Mouse (Mus musculus) neural tube, embryonic 12.5 days (tissue): ENCODE measurements at regions not wholly inside any gene's neighbourhood (a gene's known extent, or its start where the extent isn't known, plus 50 kb on each side); places are given as distances from the start of the nearest gene placed in this dataset.
A peak's percentile ranks its signal among the peaks of the same experiment; 100 is the strongest.

Experiments
- ATAC-seq: fragments of 200-750 bp; cut with Nextera tagmentation; 2 replicates; pipeline ENCODE4 v1.8.0; 2017; ENCODE audit warnings: low read depth, mild to moderate bottlenecking, moderate TSS enrichment, moderate library complexity; ENCODE audit not compliant: low FRiP score
- H3K27ac ChIP-seq: fragments of 300-500 bp; sonication (generic); 2 replicates; pipeline ENCODE4 v1.5.1; 2016
- H3K27me3 ChIP-seq: fragments of 300-500 bp; sonication (generic); replicated peaks from 2 replicates; pipeline ENCODE4 v1.6.1; 2016; ENCODE audit warnings: mild to moderate bottlenecking
- H3K36me3 ChIP-seq: fragments of 300-500 bp; sonication (generic); 2 replicates; pipeline ENCODE4 v1.6.1; 2016; ENCODE audit warnings: mild to moderate bottlenecking
- H3K4me1 ChIP-seq: fragments of 300-500 bp; sonication (generic); 2 replicates; pipeline ENCODE4 v1.6.1; 2016
- H3K4me2 ChIP-seq: fragments of 300-500 bp; sonication (generic); replicated peaks from 2 replicates; pipeline ENCODE4 v1.6.1; 2016; ENCODE audit warnings: mild to moderate bottlenecking
- H3K4me3 ChIP-seq: fragments of 300-500 bp; sonication (generic); 2 replicates; pipeline ENCODE4 v1.5.1; 2016
- H3K9ac ChIP-seq: fragments of 300-500 bp; sonication (generic); 2 replicates; pipeline ENCODE4 v1.6.1; 2016; ENCODE audit warnings: mild to moderate bottlenecking
- H3K9me3 ChIP-seq: fragments of 300-500 bp; sonication (generic); 2 replicates; pipeline ENCODE4 v1.6.1; 2016; ENCODE audit warnings: mild to moderate bottlenecking
- WGBS: fragments of 180-500 bp; shearing (Covaris S2); methylation state at CpG from one replicate; pipeline ENCODE4 v1.1.7; 2016; 5-methylcytosine and 5-hydroxymethylcytosine counted together

DNA sequence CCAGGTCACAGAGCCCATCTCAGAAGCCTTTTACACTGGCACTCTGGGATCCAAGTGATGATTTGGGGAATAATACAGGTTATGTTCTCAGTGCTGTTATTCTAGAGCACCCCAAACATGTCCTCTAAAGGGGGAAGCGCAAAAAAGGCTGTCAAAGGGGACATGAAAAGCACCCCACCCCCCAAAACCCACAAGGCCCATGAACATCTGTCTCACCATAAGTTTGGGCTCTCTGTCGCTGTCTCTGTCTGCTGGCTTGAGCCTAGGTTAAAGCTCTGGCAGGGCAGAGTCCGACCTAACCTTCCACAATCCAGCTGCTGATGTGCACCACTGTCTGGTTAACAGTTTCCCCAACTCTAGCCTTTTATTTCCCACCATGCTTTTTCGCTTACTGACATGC, 241.3 kb upstream of the Tle3 start:
- no peak overlapping the region for H3K4me3 ChIP-seq
- 63% methylated on average over 4 of the region's 4 CpGs for WGBS
- ATAC-seq, result no peak

DNA sequence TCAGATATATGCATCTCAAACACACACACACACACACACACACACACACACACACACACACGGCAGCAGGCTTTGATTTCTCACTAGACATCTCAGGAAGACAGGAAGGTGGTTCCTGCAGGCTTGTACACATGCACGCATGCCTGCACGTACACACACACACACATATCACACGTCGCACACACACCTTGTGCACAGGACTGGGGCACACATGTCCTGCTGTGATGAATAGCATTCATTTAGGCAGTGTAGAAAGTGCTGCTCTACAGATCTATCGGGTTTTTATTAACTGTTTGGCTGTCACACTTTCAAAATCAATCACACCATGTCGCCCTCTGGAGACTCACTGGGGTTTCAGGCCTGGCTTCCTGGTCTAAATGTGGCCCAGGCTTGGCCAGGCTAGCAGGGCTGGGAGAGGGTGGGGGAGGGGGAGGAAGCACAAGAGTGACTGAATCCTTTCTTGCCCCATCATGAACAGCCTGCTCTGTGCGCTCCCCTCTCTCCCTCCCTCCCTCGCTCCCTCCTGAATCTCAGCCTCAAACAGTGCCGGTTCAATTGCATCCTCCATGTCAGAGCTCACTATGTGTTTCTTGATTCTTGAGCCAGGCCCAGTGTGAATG, 236.8 kb upstream of the Tle3 start:
- Histone ChIP-seq H3K27me3 (no peaks in the 10 kb centered on the region), H3K4me3 (no peak overlapping the region), H3K4me1 (peaks cover 25% of the 10 kb centered on the region), H3K9me3 (no peaks in the 10 kb centered on the region), H3K27ac (no peak overlapping the region), H3K9ac (no peak overlapping the region), H3K36me3 (no peaks in the 10 kb centered on the region), H3K4me2 (no peak overlapping the region)
- 41% methylated on average over 10 of the region's 10 CpGs for WGBS
- ATAC-seq, result peak; percentile 66; the same call in 1 of the 2 replicates

More for the DNA sequence above, 241.3 kb upstream of the Tle3 start:
- Histone ChIP-seq H3K4me1 (peaks cover 15% of the 10 kb centered on the region), H3K27me3 (0 out of 2 replicates have a peak, but pooled peaks cover 3% of the 10 kb centered on the region), H3K27ac (no peak overlapping the region), H3K4me2 (no peak overlapping the region), H3K9ac (no peak overlapping the region), H3K9me3 (no peaks in the 10 kb centered on the region), H3K36me3 (no peaks in the 10 kb centered on the region)

DNA sequence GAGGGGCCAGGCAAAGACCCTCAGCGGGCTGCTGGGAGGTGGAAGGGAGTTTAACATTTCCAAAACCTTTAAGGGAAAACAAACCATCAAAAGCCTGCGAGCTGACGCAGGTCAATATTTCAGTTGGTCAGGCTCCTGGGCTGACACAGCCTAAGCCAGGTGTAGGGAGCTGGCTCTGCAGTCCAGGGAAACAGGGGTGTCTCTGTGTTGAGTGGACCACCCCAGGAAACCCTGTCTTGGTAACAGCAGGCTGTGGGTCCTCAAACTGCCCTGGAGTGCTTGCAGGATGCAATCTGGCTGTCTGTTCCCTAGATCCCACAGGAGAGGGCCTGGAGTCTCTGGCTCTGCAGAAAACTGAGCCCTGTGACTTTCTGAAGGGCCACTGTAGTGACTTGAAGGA, 236.2 kb upstream of the Tle3 start:
- Histone ChIP-seq H3K9me3 (no peaks in the 10 kb centered on the region), H3K27me3 (no peaks in the 10 kb centered on the region), H3K27ac (no peak overlapping the region), H3K4me2 (no peak overlapping the region), H3K4me3 (no peak overlapping the region), H3K9ac (no peak overlapping the region), H3K4me1 (peaks cover 21% of the 10 kb centered on the region), H3K36me3 (no peaks in the 10 kb centered on the region)
- 41% methylated on average over 3 of the region's 3 CpGs for WGBS
- no peak for ATAC-seq

DNA sequence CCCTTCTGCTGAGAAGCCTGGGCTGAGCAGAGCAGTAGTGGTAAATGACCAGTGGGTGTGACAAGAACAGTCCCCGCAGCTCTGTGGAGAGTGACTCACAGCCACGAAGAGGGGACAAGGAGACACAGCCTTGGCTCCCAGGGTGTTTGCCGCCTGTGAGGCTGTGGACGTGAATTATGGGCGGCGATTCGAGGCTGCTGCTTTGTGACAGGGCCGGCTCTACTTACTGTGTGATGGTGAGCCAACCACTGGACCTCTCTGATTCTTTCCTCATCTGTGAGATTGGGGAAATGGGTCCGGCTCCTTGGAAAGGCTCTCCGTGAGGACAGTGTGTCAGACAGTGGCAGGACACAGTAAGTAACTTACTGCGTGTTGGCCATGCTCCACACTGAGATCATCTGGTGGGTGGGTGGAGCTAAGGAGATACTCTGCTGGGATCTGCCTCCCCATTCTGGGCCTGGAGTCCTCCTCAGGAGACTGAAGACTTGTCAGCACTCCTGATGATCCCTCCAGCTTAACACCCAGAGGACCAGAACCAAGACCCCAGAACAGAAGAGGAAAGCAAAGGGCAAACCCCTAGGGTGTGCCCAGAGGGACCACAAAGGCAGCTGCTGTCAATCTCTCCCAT, 233.3 kb upstream of the Tle3 start:
- Histone ChIP-seq H3K4me1 (peaks cover 19% of the 10 kb centered on the region), H3K9me3 (no peaks in the 10 kb centered on the region), H3K27ac (no peak overlapping the region), H3K4me2 (no peak overlapping the region), H3K9ac (no peak overlapping the region), H3K36me3 (no peaks in the 10 kb centered on the region), H3K27me3 (no peaks in the 10 kb centered on the region), H3K4me3 (no peak overlapping the region)
- WGBS, result 65% methylated on average over 11 of the region's 11 CpGs
- ATAC-seq, result no peak

DNA sequence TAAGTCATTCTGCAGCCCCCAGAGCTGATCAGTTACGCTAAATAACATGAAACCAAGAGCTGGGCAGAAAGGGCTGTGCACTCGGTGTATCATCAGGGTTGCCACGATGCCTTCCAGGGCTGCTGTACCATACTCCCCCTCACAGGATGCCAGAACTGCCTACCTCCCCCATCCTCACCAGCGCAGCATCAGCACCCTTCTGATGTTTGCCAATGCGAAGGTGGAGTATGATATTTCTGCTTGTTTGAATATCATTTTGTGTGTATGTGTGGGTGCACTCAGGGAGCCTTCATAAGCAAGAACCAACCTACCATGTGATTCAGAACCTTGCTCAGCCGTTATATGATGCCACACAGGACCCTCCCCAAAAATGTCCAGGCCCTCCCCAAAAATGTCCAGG, 229.1 kb upstream of the Tle3 start:
- Histone ChIP-seq H3K4me3 (no peak overlapping the region), H3K9me3 (no peaks in the 10 kb centered on the region), H3K27ac (no peak overlapping the region), H3K9ac (no peak overlapping the region), H3K4me2 (no peak overlapping the region), H3K36me3 (no peaks in the 10 kb centered on the region), H3K27me3 (no peaks in the 10 kb centered on the region), H3K4me1 (no peaks in the 10 kb centered on the region)
- WGBS, result 82% methylated on average over 6 of the region's 6 CpGs
- no peak for ATAC-seq

DNA sequence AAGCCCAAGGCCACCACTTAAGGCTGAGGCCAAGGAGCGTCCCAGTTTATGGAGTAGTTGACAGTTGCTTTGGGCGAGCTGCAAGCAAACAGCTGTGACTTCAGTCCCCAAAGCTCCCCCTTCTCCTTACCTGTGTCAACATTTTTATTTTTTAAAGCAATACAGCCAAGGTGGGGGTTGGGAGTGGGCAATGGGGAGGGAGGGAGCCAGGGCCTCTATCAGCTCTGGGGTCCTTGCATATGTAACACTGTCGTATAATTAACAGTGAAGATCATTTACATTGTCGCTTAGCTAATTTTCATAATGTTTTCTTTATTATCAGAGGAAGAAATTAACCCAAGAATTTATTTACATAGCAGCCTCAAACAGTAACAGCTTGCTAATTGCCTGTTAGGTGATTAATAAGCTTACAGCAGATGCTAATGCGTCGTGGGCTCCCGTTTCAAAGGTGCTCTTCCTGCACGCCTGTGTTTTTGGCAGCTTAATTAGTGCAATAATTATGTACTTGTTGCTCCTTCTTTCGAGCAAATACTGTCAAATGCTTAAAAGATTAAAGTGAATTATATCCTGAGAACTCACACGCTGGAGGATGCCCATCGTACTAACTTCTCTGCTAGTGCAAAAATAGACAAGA, 227.4 kb upstream of the Tle3 start:
- no peak overlapping the region for H3K4me2 ChIP-seq
- H3K9me3 ChIP-seq, result no peaks in the 10 kb centered on the region
- H3K27ac ChIP-seq, result no peak overlapping the region
- no peaks in the 10 kb centered on the region for H3K4me1 ChIP-seq
- ATAC-seq, result no peak
- no peak overlapping the region for H3K9ac ChIP-seq
- WGBS, result 72% methylated on average over 11 of the region's 11 CpGs
- H3K4me3 ChIP-seq, result no peak overlapping the region
- H3K36me3 ChIP-seq, result no peaks in the 10 kb centered on the region
- no peaks in the 10 kb centered on the region for H3K27me3 ChIP-seq

DNA sequence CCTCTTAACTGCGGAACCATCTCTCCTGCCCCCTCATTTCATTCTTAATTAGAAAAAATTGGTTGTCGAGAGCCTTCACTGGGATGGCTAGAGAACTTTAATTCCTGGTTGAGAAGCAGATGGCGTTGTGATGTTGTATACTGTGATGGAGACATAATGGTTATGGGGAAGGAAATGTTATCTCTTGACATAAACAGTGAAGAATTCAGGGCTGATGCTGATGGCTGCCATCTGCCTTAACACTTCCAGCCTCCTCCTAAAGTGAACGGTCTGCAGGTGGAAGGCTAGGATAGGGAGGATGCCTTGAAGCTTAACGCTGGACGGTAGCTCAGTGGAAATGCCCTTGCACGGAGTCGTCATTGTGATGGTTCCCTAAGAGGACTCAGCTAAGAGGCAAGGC, 226.4 kb upstream of the Tle3 start:
- no peak overlapping the region for H3K4me2 ChIP-seq
- no peak overlapping the region for H3K27ac ChIP-seq
- no peaks in the 10 kb centered on the region for H3K4me1 ChIP-seq
- no peaks in the 10 kb centered on the region for H3K27me3 ChIP-seq
- WGBS, result 87% methylated on average over 8 of the region's 8 CpGs
- ATAC-seq, result no peak
- no peak overlapping the region for H3K9ac ChIP-seq
- H3K36me3 ChIP-seq, result no peaks in the 10 kb centered on the region
- no peak overlapping the region for H3K4me3 ChIP-seq
- H3K9me3 ChIP-seq, result no peaks in the 10 kb centered on the region

DNA sequence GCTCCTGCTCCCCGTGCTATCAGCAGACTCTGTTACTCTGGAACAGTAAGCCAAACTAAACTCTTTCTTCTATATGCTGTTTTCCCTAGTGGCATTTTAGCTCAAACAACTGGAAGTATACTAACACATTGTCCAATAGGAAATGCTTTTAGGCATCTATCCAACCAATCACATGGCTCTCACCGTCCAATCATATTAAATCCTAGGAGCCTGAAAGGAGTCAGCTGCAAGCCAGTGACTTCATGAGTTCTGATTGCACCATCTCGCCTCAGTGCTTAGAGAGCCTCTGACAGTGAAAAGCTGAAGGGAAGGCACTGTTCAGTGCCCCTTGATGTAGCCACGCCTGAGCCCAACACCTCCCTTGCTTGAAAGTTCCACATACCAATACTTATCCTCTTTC, 221.0 kb upstream of the Tle3 start:
- Histone ChIP-seq H3K4me1 (peaks cover 17% of the 10 kb centered on the region), H3K4me2 (no peak overlapping the region), H3K27ac (no peak overlapping the region), H3K9me3 (no peaks in the 10 kb centered on the region), H3K27me3 (no peaks in the 10 kb centered on the region; the same call in 1 of the 2 replicates), H3K36me3 (no peaks in the 10 kb centered on the region), H3K4me3 (no peak overlapping the region), H3K9ac (no peak overlapping the region)
- 83% methylated on average over 4 of the region's 4 CpGs for WGBS
- no peak for ATAC-seq

DNA sequence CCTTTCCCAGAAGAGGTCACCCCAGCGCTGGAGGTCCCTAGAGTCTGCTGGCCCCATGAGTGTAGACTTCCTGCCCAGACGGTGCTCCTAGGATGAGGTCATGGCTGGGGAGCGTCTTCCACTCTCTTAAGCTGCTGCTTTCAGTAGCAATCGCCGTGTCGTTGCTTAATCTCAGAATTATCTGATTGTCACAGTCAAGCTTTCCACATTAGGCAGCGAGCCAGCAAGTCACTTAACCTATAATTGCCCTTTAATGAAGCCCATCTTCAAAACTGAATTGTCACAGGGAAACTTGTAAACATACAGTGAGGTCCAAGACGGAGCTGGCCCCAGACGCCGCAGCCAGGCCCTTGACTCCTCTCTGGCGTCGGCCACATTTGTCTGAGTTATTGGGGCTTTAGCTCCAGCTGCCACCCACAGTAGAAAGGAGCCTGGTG, 220.2 kb upstream of the Tle3 start:
- Histone ChIP-seq H3K27ac (no peak overlapping the region), H3K4me3 (no peak overlapping the region), H3K27me3 (no peaks in the 10 kb centered on the region; the same call in 1 of the 2 replicates), H3K36me3 (no peaks in the 10 kb centered on the region), H3K4me1 (peaks cover 17% of the 10 kb centered on the region), H3K9me3 (no peaks in the 10 kb centered on the region), H3K4me2 (no peak overlapping the region), H3K9ac (no peak overlapping the region)
- WGBS, result 75% methylated on average over 12 of the region's 12 CpGs
- no peak for ATAC-seq

DNA sequence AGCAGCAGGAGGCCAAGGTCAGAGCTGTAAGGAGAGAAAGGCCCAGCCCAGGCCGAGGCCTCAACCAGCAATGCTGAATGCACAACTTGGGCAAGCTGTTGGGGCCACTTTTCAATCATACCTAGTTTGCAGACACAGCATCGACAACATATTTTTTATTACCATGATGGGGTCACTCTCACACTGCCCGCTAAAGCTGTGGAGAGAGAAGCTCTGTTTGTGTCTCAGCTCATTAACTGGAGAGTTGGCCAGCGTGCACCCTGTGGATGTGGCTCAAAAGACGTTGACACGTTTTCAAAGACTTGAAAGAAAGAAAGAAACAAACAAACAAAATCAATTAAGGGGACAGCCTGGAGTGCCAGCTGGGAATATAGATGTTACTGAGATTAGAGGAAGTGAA, 217.4 kb upstream of the Tle3 start:
- no peak for ATAC-seq
- WGBS, result 16% methylated on average over 6 of the region's 6 CpGs
- Histone ChIP-seq H3K4me3 (no peak overlapping the region), H3K9ac (no peak overlapping the region), H3K27me3 (peaks cover 2% of the 10 kb centered on the region; the same call in 1 of the 2 replicates), H3K4me1 (peaks cover 17% of the 10 kb centered on the region), H3K36me3 (no peaks in the 10 kb centered on the region), H3K9me3 (no peaks in the 10 kb centered on the region), H3K27ac (no peak overlapping the region), H3K4me2 (no peak overlapping the region)

DNA sequence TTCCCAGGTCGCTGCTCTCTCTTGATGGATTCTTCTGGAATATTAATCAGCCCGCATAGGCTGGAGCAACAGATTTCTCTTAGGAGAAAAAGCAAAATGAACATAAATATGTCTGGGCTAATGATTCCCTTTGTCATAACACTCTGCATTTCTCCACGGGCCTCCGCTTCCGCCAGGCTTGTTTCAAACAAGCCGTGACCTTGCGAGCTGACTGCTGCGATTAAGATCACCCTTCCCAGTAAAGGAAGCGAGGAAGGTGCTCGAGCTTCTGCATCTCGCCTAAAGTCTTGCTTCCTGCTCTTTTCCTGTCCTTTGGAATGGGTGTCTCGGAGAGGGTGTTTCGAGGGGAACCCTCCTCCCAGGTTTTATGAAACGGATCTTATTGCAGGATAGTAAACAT, 216.3 kb upstream of the Tle3 start:
- Histone ChIP-seq H3K9me3 (no peaks in the 10 kb centered on the region), H3K36me3 (no peaks in the 10 kb centered on the region), H3K9ac (no peak overlapping the region), H3K4me1 (peaks cover 17% of the 10 kb centered on the region), H3K27ac (no peak overlapping the region), H3K4me2 (no peak overlapping the region), H3K27me3 (peaks cover 6% of the 10 kb centered on the region; the same call in 1 of the 2 replicates), H3K4me3 (no peak overlapping the region)
- 45% methylated on average over 14 of the region's 14 CpGs for WGBS
- no peak for ATAC-seq

DNA sequence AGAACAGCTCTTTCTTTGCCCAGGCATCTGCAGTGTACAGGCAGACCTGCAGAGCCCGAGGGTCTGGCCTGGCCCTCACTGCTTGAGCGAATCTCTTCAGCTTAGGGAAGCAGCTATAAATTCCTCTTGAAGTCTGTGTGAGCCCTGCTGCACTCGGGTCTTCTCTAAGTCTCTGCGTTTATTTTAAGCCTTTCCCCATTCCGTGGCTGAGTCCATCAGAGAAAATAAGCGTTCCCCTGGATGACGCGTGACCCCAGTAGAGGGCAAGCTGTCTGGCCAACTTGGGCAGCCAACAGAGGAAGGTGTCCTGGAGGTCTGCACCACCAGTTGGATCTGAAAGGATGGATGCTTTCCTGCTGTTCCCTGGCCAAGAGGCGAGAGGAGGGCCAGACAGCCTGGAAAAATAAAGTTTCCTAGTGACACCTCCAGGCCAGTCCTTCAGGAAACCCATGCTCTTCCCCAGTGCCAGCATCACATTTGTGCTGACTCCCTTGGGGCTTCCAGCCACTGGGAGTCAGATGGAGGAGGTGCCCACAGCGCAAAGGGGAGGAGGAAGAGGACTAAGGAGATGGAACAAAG, 213.9 kb upstream of the Tle3 start:
- H3K9me3 ChIP-seq, result no peaks in the 10 kb centered on the region
- no peak overlapping the region for H3K4me3 ChIP-seq
- no peak overlapping the region for H3K9ac ChIP-seq
- 44% methylated on average over 10 of the region's 10 CpGs for WGBS
- no peaks in the 10 kb centered on the region for H3K36me3 ChIP-seq
- H3K27me3 ChIP-seq, result peaks cover 6% of the 10 kb centered on the region; the same call in 1 of the 2 replicates
- no peak for ATAC-seq
- peaks cover 27% of the 10 kb centered on the region for H3K4me1 ChIP-seq
- H3K27ac ChIP-seq, result no peak overlapping the region
- H3K4me2 ChIP-seq, result no peak overlapping the region
